Mouse (Mus musculus): ENCODE measurements around the gene Dctd. TPM values are rescaled to one million over a fixed set of nuclear protein-coding genes. Genes with fewer than 3 reads are reported as not detected.
"Not testable (repeated sequence)": the region's sequence is repeated elsewhere in the genome, so short reads cannot be mapped to it uniquely, and the experiment has no call there.

Dctd gene
- total RNA-seq, 2 experiments from 2014 or later: 6.2 to 6.8 TPM

DNA sequence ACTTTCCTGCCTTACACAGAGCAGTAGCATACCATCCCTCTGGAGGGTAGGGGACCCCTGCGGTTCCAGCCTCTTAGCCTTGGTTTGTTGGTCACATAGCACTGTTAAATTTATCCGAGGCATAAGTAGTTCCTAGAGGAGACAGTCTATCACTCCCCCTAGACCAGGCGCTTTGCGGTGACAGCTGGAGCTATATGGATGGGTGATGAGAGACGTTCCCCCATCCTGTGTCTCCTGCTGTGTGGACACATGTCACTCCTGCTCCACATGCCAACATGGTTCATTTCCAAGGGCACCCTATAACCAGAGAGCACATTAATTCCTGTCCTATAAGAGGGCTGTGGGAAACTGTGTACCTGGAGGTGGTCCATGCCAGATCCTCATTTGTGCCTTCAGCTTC, 42.1 kb downstream of the Dctd start:
- DNase-seq (ENCODE audit: extremely low spot score in 1 of 2, low spot score in 1 of 2): no peak

DNA sequence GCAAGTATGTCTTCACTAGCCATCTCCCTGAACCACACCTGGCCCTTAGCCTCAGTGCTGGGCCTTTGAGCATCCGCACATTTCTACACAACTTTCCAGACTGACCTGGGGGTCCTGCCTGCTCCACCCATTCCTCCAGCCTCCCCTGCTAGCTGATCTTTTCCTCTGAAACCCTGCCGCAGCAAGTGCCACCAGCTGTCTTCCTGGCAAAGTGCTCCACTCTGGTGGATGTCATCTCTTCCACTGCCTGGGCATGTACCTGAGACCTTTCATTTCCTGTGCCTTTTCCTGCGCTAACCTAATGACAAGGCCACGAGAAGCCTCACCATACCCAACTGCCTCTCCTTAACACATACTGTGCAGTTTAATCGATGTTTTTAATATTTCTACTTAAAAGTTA, 46.9 kb downstream of the Dctd start:
- DNase-seq (ENCODE audit: extremely low spot score in 1 of 2, low spot score in 1 of 2): no peak

DNA sequence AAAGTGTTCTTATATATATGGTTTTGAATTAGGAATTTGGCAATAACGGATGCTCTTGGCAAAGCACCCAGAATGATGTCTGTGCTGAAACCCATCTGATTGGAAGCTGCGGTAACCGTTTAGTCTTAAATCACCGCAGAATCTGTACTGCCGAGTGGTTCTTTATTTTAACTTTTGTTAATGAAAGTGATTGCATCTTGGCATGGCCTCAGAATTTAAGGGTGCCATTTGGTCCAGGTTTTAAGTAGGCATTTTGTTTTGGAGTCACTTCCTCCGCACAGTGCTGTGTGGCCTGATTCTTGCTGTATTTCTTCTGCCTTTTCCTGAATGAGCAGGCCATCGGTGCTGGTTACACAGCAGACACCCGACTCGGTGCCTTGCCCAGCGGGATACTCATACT, 47.6 kb downstream of the Dctd start:
- DNase-seq (ENCODE audit: extremely low spot score in 1 of 2, low spot score in 1 of 2): no peak

DNA sequence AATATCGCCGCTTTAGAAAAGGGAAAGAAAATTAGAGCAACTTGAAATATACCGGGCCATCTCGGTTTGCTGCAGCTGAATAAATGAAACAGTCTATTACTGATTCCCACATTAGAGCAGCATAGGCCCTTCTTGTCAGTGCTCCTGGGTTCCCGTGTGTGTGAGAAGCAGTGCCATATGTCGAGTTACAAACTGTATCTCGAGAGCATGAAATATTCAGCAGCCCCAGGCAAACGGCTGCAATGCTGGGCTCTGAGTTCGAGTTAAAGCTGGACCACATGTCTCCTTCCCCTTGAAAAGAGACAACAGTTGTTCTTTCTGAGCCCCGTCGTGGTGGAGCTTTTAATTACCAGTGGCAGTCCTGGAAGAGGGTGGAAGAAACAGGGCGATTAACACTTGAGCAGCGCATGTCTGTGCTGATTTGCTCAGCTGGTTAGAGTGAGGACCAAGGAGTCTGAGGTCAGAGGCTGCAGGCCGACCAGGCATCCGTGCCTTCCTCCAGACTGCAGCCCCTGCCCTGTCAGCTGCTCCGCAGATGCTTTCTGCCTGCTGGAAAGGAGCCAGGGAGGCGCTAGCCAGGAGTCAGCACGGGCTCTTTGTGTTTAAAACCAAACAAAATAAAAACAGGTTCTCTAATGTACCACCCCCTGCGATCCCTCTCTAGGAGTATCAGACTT, 53.3 kb downstream of the Dctd start:
- DNase-seq (ENCODE audit: extremely low spot score in 1 of 2, low spot score in 1 of 2): peak in 1 of 2 experiments; percentile 19

DNA sequence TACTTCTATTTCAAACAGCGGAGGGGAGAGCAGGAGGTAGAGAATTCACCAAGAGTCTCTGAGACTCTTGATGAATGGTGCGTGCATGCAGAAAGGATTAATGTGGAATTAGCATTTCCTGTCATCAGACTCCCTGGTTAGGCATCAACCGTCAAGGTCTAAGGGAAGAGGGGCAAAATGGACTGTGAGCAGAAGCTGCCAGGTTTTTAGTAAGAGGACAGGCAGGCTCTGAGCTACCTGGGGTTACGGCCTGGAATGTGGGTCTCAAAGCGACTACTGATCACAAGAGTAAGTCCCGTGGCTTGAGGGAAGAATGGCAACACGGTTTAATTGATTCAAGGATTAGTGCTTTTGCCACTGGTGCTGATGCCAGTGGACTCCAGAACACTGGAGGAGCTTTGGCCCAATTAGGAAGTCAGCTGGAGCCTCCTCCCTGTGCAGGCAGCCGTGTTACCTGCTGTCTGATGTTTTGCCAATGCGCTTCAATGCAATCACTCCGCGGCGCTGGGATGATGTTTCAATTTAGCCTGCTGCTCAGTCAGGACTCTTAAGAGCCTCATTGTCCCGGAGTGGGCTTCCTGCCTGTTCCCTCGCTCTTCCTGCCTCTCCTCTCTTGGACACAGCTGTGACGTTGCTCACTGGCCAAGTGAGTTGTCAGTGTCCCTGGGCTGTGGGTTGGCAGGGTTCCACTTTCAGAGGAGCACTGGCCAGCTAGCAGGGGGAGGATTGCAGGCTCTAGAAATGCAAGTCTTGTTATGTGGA, 54.6 kb downstream of the Dctd start:
- peak in 1 of 2 experiments; percentile 41 for DNase-seq (ENCODE audit: extremely low spot score in 1 of 2, low spot score in 1 of 2)

DNA sequence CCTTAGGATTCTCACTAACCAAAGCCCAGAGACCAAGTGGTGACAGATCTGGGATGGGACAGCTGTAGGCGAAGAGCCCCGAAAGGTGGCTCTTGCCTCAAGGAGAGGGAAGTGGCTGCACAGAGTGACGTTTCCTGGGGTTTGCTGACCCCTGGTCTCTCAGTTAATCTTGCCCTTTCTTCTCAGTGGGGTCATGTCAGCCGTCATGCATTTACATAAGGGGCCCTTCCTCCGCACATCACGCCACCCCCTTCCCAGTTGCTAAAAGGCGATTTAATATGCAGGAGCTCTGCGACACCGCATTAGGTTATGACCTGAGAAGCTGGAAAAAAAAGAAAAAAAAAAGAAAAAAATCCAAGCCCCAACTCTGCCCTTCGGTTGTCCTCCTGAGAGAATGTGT, 58.8 kb downstream of the Dctd start:
- DNase-seq (ENCODE audit: extremely low spot score in 1 of 2, low spot score in 1 of 2): no peak

DNA sequence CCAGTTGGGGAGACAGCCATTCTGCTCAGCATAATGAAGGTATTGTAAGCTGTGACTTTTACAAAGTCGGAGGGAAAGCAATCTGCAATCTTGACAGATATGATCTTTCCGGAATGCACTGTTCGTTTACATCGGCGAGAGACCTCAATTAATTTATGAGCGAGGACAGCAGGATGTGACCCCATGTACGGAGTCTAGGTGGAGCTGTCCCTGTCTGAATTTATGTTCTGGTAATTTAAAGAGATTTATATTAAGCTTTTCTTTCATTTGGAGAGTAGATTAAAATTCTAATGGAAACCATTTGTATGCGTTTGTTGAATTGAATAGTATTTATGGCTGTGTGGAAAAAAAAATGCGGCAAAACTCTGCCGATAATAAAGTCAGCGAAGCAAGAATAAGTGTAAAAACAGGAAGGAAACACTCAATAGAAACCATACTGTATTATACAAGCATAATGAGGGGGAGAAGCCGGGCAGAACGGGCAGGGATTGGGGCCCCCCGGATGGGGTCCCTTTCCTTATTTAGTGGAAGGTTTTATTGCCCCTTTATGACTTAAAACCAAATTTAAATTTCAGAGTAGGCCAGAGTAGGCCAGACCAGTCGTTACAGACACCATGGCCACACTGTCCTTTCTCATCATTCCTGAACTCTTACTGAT, 59.8 kb downstream of the Dctd start:
- DNase-seq (ENCODE audit: extremely low spot score in 1 of 2, low spot score in 1 of 2): no peak

DNA sequence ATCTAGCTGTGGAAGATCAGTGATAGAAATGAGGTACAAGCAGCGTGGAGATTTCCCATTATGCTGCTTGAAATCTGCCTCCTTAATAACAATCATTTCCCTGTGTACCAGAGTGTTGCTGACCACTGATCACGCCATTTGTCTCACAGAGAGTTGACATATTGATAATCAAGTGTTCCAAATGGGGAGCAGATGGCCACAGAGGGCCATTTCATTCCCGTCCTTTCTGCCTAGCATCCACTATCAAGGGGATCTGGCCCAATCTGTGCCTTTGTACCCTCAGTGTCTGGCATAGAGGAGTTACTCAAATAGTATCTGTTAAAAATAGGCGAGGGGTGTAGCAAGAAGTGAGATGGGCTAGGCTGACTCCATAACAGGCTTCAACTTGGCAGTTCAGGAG, 78.5 kb downstream of the Dctd start:
- DNase-seq (ENCODE audit: extremely low spot score in 1 of 2, low spot score in 1 of 2): no peak

DNA sequence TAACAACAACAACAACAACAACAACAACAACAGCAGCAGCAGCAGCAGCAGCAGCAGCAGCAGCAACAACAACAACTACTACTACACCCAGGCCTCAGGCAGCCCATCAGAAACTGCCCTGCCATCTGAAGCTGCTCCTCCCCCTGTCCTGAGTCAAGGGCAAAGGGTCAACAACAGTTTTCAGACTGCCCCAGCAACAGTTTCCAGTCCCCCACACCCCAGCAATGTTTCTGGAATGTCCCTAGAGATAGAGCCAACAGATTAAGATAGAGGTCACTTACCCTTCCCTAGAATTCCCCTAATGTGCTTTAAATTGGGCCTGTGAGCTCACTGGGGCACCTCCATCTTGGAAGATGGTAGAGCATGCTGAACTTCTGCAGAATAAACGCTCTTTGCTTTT, 79.0 kb downstream of the Dctd start:
- no peak for DNase-seq (ENCODE audit: extremely low spot score in 1 of 2, low spot score in 1 of 2)

DNA sequence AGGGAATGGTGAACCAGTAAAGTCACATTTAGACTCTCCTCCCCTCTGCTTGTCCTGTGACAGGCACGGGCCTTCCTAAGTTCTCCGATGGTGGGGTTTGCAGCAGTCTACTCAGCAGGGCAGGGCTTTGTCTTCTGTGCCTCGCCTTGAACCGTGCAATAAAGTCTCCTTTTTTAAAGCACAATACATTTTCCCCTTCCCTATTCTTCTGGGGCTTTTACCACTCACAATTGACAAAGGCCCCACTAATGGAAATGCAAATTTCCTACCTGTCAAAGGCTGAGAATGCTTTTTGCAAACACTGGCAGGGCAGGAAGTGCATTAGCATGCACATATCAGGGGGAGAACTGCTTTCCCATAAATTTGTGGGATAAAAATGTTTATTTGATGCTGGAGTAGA, 80.1 kb downstream of the Dctd start:
- no peak for DNase-seq (ENCODE audit: extremely low spot score in 1 of 2, low spot score in 1 of 2)

DNA sequence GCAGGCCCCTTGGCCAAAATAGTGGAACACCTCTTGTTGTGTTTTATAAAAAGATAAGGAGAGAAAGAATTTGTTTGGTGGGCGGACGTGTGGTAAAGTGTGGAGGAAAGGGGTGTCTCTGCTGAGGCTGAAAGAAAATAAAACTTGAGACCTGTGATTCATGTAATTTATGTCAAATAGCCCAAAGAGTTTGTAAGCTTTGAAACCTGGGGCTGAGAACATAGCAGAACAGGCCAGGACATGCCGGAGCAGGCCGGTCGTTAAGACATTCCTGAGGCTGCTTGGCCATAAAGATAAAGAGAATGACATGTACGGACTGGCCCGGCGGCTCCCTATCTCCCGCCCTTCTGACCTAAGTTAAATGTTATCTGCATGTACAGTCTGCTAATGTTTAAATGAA, 81.3 kb downstream of the Dctd start:
- DNase-seq (ENCODE audit: extremely low spot score in 1 of 2, low spot score in 1 of 2): not testable (repeated sequence)

DNA sequence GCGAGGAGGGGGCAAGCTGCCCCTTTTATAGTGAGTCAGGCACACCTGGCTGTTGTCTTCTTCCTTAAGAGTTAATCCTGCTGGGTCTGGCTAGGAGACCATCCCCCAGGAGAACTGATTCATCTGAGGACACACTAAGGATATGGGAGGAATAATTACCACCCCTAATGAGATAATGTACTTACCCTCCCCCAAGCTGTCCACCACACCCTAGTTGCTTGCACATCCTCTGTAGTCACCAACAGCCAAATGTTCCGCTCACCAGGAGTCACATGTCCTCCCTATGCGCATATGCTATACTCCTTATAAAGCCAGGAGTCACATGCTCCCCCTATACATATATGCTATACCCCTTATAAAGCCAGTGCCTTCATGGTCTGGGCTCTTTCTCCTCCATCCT, 82.1 kb downstream of the Dctd start:
- no peak for DNase-seq (ENCODE audit: extremely low spot score in 1 of 2, low spot score in 1 of 2)

DNA sequence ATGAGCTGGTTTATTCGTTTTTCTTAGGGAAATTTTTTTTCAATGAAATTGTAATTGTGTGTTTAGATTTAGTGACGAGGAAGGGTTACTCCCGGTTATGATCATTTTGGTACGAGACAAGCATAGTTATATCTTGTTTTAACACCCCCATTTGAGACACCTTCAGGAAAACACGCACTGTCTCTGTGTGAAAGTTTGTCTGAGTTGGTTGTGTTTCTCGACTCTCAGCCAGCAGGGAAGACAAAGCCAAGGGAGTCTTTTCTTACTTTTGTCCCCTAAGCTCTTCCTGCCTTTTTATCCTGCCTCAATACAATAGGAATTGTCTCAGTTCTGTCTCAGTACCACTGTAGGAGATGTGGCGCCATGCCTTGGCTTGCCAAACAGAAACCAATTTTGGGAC, 84.9 kb downstream of the Dctd start:
- DNase-seq (ENCODE audit: extremely low spot score in 1 of 2, low spot score in 1 of 2): no peak

DNA sequence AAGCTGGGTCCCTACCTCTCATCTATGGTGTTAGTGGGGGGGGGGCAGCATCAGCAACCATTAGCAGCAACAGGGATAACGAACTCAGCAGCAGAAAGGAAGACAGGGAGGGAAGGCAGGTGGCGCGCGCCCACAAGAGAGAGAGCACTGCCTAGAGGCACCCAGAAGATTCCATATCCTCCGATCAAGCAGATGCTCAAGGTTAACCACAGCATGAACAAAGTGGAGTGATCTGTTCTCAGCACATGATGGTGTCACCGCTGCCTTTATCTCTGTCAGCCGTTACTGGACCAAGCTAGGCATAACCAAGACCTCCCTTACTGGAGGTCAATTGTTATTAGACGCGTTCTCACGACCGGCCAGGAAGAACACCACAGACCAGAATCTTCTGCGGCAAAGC, 89.7 kb downstream of the Dctd start:
- no peak for DNase-seq (ENCODE audit: extremely low spot score in 1 of 2, low spot score in 1 of 2)

DNA sequence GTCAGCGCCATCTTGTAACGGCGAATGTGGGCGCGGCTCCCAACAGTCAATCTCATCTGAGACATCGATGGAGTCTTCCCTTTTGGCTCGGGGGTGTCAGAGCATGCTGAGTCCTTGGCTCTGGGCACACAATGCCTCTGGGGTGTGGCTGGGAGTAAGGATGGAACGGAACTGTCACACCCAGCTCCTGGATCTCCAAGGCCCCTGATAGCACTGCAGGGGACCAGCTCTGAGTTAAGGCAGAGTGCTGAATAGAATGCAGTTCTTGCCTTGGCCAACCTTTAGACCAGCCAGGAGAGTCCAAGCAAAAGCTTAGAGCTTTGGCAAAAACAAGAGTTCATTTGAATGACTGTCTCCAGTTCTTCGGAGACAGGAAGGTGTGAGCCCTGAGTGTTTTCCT, 97.1 kb downstream of the Dctd start:
- DNase-seq (ENCODE audit: extremely low spot score in 1 of 2, low spot score in 1 of 2): no peak

DNA sequence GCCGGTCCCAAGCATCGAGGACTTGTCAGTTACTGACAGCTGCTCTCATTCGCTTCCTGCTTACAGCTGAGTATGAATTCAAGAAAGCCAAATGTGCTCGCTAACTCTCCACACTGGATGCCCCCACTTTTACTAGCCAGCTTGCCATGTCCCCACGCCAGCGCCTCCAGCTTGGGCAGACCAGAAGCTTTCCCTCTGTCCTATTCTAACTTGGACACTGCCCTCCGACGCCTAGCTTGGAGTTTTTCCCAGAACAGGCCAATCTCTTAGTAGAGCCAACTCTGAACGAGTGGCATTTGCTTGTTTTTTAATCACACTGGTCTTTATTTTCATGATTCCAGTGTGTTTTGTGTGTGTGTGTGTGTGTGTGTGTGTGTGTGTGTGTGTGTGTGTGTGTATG, 100.3 kb downstream of the Dctd start:
- DNase-seq (ENCODE audit: extremely low spot score in 1 of 2, low spot score in 1 of 2): no peak

DNA sequence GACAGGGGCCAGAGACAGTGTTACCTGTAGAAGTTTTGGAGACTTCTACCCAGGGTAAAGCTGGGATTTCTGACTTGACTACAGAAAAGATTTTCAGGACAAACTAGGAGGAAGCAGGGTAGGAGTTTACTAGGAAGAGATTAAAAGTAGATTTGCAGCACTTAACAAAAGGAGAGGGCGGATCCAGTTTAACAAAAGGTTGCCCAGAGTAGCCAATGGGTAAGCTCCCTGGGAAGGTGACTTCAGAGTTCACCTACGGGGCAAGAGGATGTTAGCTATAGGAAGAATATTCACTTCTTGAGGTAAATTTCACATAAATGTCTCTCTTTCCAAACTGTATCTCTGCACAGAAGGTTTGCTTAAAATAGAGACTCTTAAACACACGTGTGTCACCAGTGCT, 103.7 kb downstream of the Dctd start:
- DNase-seq (ENCODE audit: extremely low spot score in 1 of 2, low spot score in 1 of 2): no peak

Other genes with a start within 250 kb of the Dctd start
- gene Wwc2, start 108.2 kb upstream of the Dctd start, total RNA-seq (2021): 10 to 100 TPM; 28.0 to 29.0 TPM